Mouse (Mus musculus): ENCODE measurements at regions not wholly inside any gene's neighbourhood (a gene's known extent, or its start where the extent isn't known, plus 50 kb on each side); places are given as distances from the start of the nearest gene placed in this dataset.

GRCm38 (mm10) chr19:6606667-6607066, 63.8 kb upstream of the Slc22a12 start:
- no peaks in the 10 kb centered on the region for H3K36me3 ChIP-seq (replicated peaks)
- no peak overlapping the region for H3K9ac ChIP-seq
- H3K4me3 ChIP-seq, result no peak overlapping the region
- 87% methylated on average over 7 of the region's 7 CpGs for WGBS
- no peaks in the 10 kb centered on the region for H3K9me3 ChIP-seq
- no peaks in the 10 kb centered on the region for H3K27me3 ChIP-seq (replicated peaks)
- H3K27ac ChIP-seq, result no peak overlapping the region
- H3K4me1 ChIP-seq, result peaks cover 9% of the 10 kb centered on the region; the same call in 1 of the 2 replicates
- ATAC-seq (replicated peaks), result no peak
- no peak overlapping the region for H3K4me2 ChIP-seq

- no peak overlapping the region for H3K27ac ChIP-seq
- H3K27me3 ChIP-seq (replicated peaks), result no peaks in the 10 kb centered on the region
- H3K4me2 ChIP-seq, result no peak overlapping the region
- no peaks in the 10 kb centered on the region for H3K9me3 ChIP-seq
- no peak overlapping the region for H3K4me3 ChIP-seq
- peaks cover 3% of the 10 kb centered on the region; the same call in 1 of the 2 replicates for H3K4me1 ChIP-seq
- WGBS, result 67% methylated on average over 8 of the region's 8 CpGs
- ATAC-seq (replicated peaks), result no peak
- no peak overlapping the region for H3K9ac ChIP-seq
- no peaks in the 10 kb centered on the region for H3K36me3 ChIP-seq (replicated peaks)
These were observed 61.9 kb upstream of the Slc22a12 start for GRCm38 (mm10) chr19:6604702-6605101.

- 50% methylated on average over 12 of the region's 12 CpGs for WGBS
- H3K9me3 ChIP-seq, result no peaks in the 10 kb centered on the region
- no peak for ATAC-seq (replicated peaks)
These were observed 58.2 kb upstream of the Slc22a12 start for GRCm38 (mm10) chr19:6600873-6601530.

GRCm38 (mm10) chr19:6599281-6599680, 56.4 kb upstream of the Slc22a12 start:
- ATAC-seq (replicated peaks), result no peak
- no peaks in the 10 kb centered on the region for H3K9me3 ChIP-seq
- 91% methylated on average over 3 of the region's 3 CpGs for WGBS

More at GRCm38 (mm10) chr19:6600873-6601530, 58.2 kb upstream of the Slc22a12 start:
- H3K27ac ChIP-seq, result no peak overlapping the region
- no peaks in the 10 kb centered on the region for H3K4me1 ChIP-seq
- H3K4me3 ChIP-seq, result no peak overlapping the region
- no peaks in the 10 kb centered on the region for H3K36me3 ChIP-seq (replicated peaks)
- no peaks in the 10 kb centered on the region for H3K27me3 ChIP-seq (replicated peaks)
- H3K4me2 ChIP-seq, result no peak overlapping the region
- H3K9ac ChIP-seq, result no peak overlapping the region

GRCm38 (mm10) chr19:6598186-6598585, 55.4 kb upstream of the Slc22a12 start:
- no peak for ATAC-seq (replicated peaks)
- no peak overlapping the region for H3K27ac ChIP-seq
- H3K9ac ChIP-seq, result no peak overlapping the region
- no peak overlapping the region for H3K4me3 ChIP-seq
- no peaks in the 10 kb centered on the region for H3K27me3 ChIP-seq (replicated peaks)
- no peaks in the 10 kb centered on the region for H3K9me3 ChIP-seq
- H3K4me2 ChIP-seq, result no peak overlapping the region
- H3K36me3 ChIP-seq (replicated peaks), result no peaks in the 10 kb centered on the region
- 77% methylated on average over 3 of the region's 3 CpGs for WGBS
- no peaks in the 10 kb centered on the region for H3K4me1 ChIP-seq

More at GRCm38 (mm10) chr19:6599281-6599680, 56.4 kb upstream of the Slc22a12 start:
- Histone ChIP-seq H3K9ac (no peak overlapping the region), H3K36me3 (replicated peaks) (no peaks in the 10 kb centered on the region), H3K4me3 (no peak overlapping the region), H3K27ac (no peak overlapping the region), H3K27me3 (replicated peaks) (no peaks in the 10 kb centered on the region), H3K4me2 (no peak overlapping the region), H3K4me1 (no peaks in the 10 kb centered on the region)

- no peaks in the 10 kb centered on the region for H3K4me1 ChIP-seq
- H3K4me3 ChIP-seq, result no peak overlapping the region
- no peaks in the 10 kb centered on the region for H3K9me3 ChIP-seq
- no peak overlapping the region for H3K9ac ChIP-seq
- no peaks in the 10 kb centered on the region for H3K27me3 ChIP-seq (replicated peaks)
- H3K27ac ChIP-seq, result no peak overlapping the region
- WGBS, result 41% methylated on average over 9 of the region's 9 CpGs
- ATAC-seq (replicated peaks), result no peak
- no peak overlapping the region for H3K4me2 ChIP-seq
- no peaks in the 10 kb centered on the region for H3K36me3 ChIP-seq (replicated peaks)
These were observed 53.0 kb upstream of the Slc22a12 start for GRCm38 (mm10) chr19:6595801-6596200.
